Mouse (Mus musculus) liver, adult 2 months (tissue): ENCODE results near the gene Map3k6.

Source experiments
- CTCF ChIP-seq: fragments of 200-500 bp; IDR thresholded peaks from 2 replicates; pipeline ENCODE4 v1.5.1; 2011; ENCODE audit warnings: low read depth, low read length, control low read depth
- POLR2A ChIP-seq: fragments of 200-500 bp; IDR thresholded peaks from 2 replicates; pipeline ENCODE4 v1.6.1; 2011; ENCODE audit warnings: low read length, control low read depth; ENCODE audit not compliant: insufficient read depth; ENCODE audit errors: extremely low read depth

- TF ChIP-seq CTCF = no peak
- TF ChIP-seq POLR2A = no peak
Observed at GRCm38 (mm10) chr4:133196852-133197251, 43.8 kb upstream of the Map3k6 start.
